Mouse (Mus musculus) hindbrain, embryonic 10.5 days (tissue): ENCODE measurements at regions not wholly inside any gene's neighbourhood (a gene's known extent, or its start where the extent isn't known, plus 50 kb on each side); places are given as distances from the start of the nearest gene placed in this dataset.

Experiments used
- DNase-seq: peaks from one replicate; pipeline ENCODE4 v3.0.0-alpha.2; 2017; ENCODE audit warnings: low spot score
- H3K27ac ChIP-seq: fragments of 300-500 bp; sonication (generic); 2 replicates; pipeline ENCODE4 v1.5.1; 2016; ENCODE audit warnings: mild to moderate bottlenecking, moderate library complexity
- H3K27me3 ChIP-seq: fragments of 300-500 bp; sonication (generic); 2 replicates; pipeline ENCODE4 v1.6.1; 2016; ENCODE audit warnings: mild to moderate bottlenecking; ENCODE audit not compliant: poor library complexity, insufficient read depth, severe bottlenecking
- H3K36me3 ChIP-seq: fragments of 300-500 bp; sonication (generic); 2 replicates; pipeline ENCODE4 v1.6.1; 2016; ENCODE audit warnings: mild to moderate bottlenecking, moderate library complexity
- H3K4me1 ChIP-seq: fragments of 300-500 bp; sonication (generic); replicated peaks from 2 replicates; pipeline ENCODE4 v1.6.1; 2016; ENCODE audit warnings: mild to moderate bottlenecking
- H3K4me3 ChIP-seq: fragments of 300-500 bp; sonication (generic); 2 replicates; pipeline ENCODE4 v1.5.1; 2016; ENCODE audit warnings: mild to moderate bottlenecking, moderate library complexity
- H3K9me3 ChIP-seq: fragments of 300-500 bp; sonication (generic); 2 replicates; pipeline ENCODE4 v1.6.1; 2016; ENCODE audit warnings: mild to moderate bottlenecking, moderate library complexity
- WGBS: fragments of 180-500 bp; shearing (Covaris S2); methylation state at CpG from one replicate; pipeline ENCODE4 v1.1.7; 2016; 5-methylcytosine and 5-hydroxymethylcytosine counted together

GRCm38 (mm10) chr1:176349909-176350495 lies 74.9 kb upstream of the Pld5 start:
- Histone ChIP-seq H3K4me3 (no peak overlapping the region), H3K9me3 (no peaks in the 10 kb centered on the region), H3K27ac (no peak overlapping the region), H3K27me3 (no peaks in the 10 kb centered on the region), H3K36me3 (no peaks in the 10 kb centered on the region), H3K4me1 (peaks cover 9% of the 10 kb centered on the region)
- no peak for DNase-seq
- 49% methylated on average over 2 of the region's 2 CpGs for WGBS

GRCm38 (mm10) chr1:176348129-176348528 lies 73.0 kb upstream of the Pld5 start:
- H3K36me3 ChIP-seq, result no peaks in the 10 kb centered on the region
- DNase-seq, result no peak
- H3K4me1 ChIP-seq, result 0 out of 2 replicates have a peak, but pooled peaks cover 6% of the 10 kb centered on the region
- H3K27ac ChIP-seq, result no peak overlapping the region
- H3K4me3 ChIP-seq, result no peak overlapping the region
- 83% methylated on average over 3 of the region's 3 CpGs for WGBS
- no peaks in the 10 kb centered on the region for H3K9me3 ChIP-seq
- H3K27me3 ChIP-seq, result no peaks in the 10 kb centered on the region

- no peak for DNase-seq
- H3K27ac ChIP-seq, result no peak overlapping the region
- no peaks in the 10 kb centered on the region for H3K9me3 ChIP-seq
- no peak overlapping the region for H3K4me3 ChIP-seq
- no peaks in the 10 kb centered on the region for H3K36me3 ChIP-seq
- no peaks in the 10 kb centered on the region for H3K4me1 ChIP-seq
- WGBS, result 69% methylated on average over 3 of the region's 3 CpGs
- no peaks in the 10 kb centered on the region for H3K27me3 ChIP-seq
These were observed 56.2 kb upstream of the Pld5 start for GRCm38 (mm10) chr1:176331344-176331743.
